Mouse (Mus musculus): ENCODE data around the gene Sept8. TPM values are rescaled to one million over a fixed set of nuclear protein-coding genes. Genes with fewer than 3 reads are reported as not detected.
A peak's percentile ranks its signal among the peaks of the same experiment; 100 is the strongest.

The Sept8 gene
- polyA plus RNA-seq, 1 experiment from 2014 or later: 42.2 TPM

- H3K27me3 ChIP-seq (replicated peaks; ENCODE audit: control insufficient read depth, insufficient read depth, low read length): no peaks in the 10 kb centered on the region
- no peak overlapping the region for H3K9ac ChIP-seq (ENCODE audit: low read depth, low read length)
- no peak for ATAC-seq (ENCODE audit: low read depth)
- no peak overlapping the region for H3K4me2 ChIP-seq (ENCODE audit: low read depth, low read length)
- 0 out of 2 replicates have a peak, but pooled peaks cover 7% of the 10 kb centered on the region for H3K9me3 ChIP-seq (ENCODE audit: control insufficient read depth, low read length)
- no peak overlapping the region for H3K4me3 ChIP-seq (ENCODE audit: low read depth, low read length)
- H3K4me1 ChIP-seq (ENCODE audit: control insufficient read depth, insufficient read depth, low read length): no peaks in the 10 kb centered on the region
- no peak overlapping the region for H3K27ac ChIP-seq (replicated peaks; ENCODE audit: low read depth, low read length)
- no peak for DNase-seq (ENCODE audit: low spot score)
- 84% methylated on average over 2 of the region's 2 CpGs for WGBS
- no peaks in the 10 kb centered on the region for H3K36me3 ChIP-seq (ENCODE audit: control insufficient read depth, insufficient read depth, low read length)
These were observed 42.9 kb downstream of the Sept8 start for GRCm38 (mm10) chr11:53561986-53562385.

- ATAC-seq (ENCODE audit: low read depth): no peak
- H3K4me2 ChIP-seq (ENCODE audit: low read depth, low read length): peak overlapping the region; percentile 77
- peak overlapping the region; percentile 95 for H3K4me3 ChIP-seq (ENCODE audit: low read depth, low read length)
- H3K27me3 ChIP-seq (replicated peaks; ENCODE audit: control insufficient read depth, insufficient read depth, low read length): no peaks in the 10 kb centered on the region
- peak overlapping the region; percentile 82 for H3K9ac ChIP-seq (ENCODE audit: low read depth, low read length)
- 85% methylated on average over 4 of the region's 4 CpGs for WGBS
- H3K27ac ChIP-seq (replicated peaks; ENCODE audit: low read depth, low read length): no peak overlapping the region
- H3K36me3 ChIP-seq (ENCODE audit: control insufficient read depth, insufficient read depth, low read length): peaks cover 11% of the 10 kb centered on the region; the same call in 1 of the 2 replicates
- no peak for DNase-seq (ENCODE audit: low spot score)
- peaks cover 10% of the 10 kb centered on the region for H3K4me1 ChIP-seq (ENCODE audit: control insufficient read depth, insufficient read depth, low read length)
- 0 out of 2 replicates have a peak, but pooled peaks cover 7% of the 10 kb centered on the region for H3K9me3 ChIP-seq (ENCODE audit: control insufficient read depth, low read length)
These were observed 47.6 kb downstream of the Sept8 start for GRCm38 (mm10) chr11:53566646-53567045.

- Histone ChIP-seq H3K4me3 (ENCODE audit: low read depth, low read length) (peak within 1 kb of the TSS; percentile 95), H3K4me2 (ENCODE audit: low read depth, low read length) (peak within 1 kb of the TSS; percentile 77), H3K9ac (ENCODE audit: low read depth, low read length) (peak within 1 kb of the TSS; percentile 82), H3K36me3 (ENCODE audit: control insufficient read depth, insufficient read depth, low read length) (peaks cover 16% of the 10 kb centered on the region; the same call in 1 of the 2 replicates), H3K27ac (replicated peaks; ENCODE audit: low read depth, low read length) (peak within 1 kb of the TSS; percentile 72), H3K4me1 (ENCODE audit: control insufficient read depth, insufficient read depth, low read length) (peaks cover 10% of the 10 kb centered on the region), H3K27me3 (replicated peaks; ENCODE audit: control insufficient read depth, insufficient read depth, low read length) (no peaks in the 10 kb centered on the region), H3K9me3 (ENCODE audit: control insufficient read depth, low read length) (0 out of 2 replicates have a peak, but pooled peaks cover 7% of the 10 kb centered on the region)
- ATAC-seq (ENCODE audit: low read depth) (peak; percentile 99), DNase-seq (ENCODE audit: low spot score) (peak; percentile 97)
- 1% methylated on average over 28 of the region's 69 CpGs for WGBS
These were observed 48.4 kb downstream of the Sept8 start, which contains the start of gene Kif3a for GRCm38 (mm10) chr11:53567224-53568014. Gene Kif3a (plus strand): TSS chr11:53567379.

GRCm38 (mm10) chr11:53580562-53580961, 61.5 kb downstream of the Sept8 start:
- DNase-seq (ENCODE audit: low spot score) (no peak), ATAC-seq (ENCODE audit: low read depth) (no peak)
- H3K4me3 ChIP-seq (ENCODE audit: low read depth, low read length): no peak overlapping the region
- no peak overlapping the region for H3K27ac ChIP-seq (replicated peaks; ENCODE audit: low read depth, low read length)
- 98% methylated on average over 3 of the region's 3 CpGs for WGBS
- no peak overlapping the region for H3K9ac ChIP-seq (ENCODE audit: low read depth, low read length)
- no peaks in the 10 kb centered on the region for H3K27me3 ChIP-seq (replicated peaks; ENCODE audit: control insufficient read depth, insufficient read depth, low read length)
- H3K4me1 ChIP-seq (ENCODE audit: control insufficient read depth, insufficient read depth, low read length): no peaks in the 10 kb centered on the region
- H3K9me3 ChIP-seq (ENCODE audit: control insufficient read depth, low read length): no peaks in the 10 kb centered on the region
- peaks cover 70% of the 10 kb centered on the region for H3K36me3 ChIP-seq (ENCODE audit: control insufficient read depth, insufficient read depth, low read length)
- H3K4me2 ChIP-seq (ENCODE audit: low read depth, low read length): no peak overlapping the region

- H3K36me3 ChIP-seq (ENCODE audit: control insufficient read depth, insufficient read depth, low read length): peaks cover 76% of the 10 kb centered on the region
- no peaks in the 10 kb centered on the region for H3K4me1 ChIP-seq (ENCODE audit: control insufficient read depth, insufficient read depth, low read length)
- H3K4me2 ChIP-seq (ENCODE audit: low read depth, low read length): no peak overlapping the region
- no peak for ATAC-seq (ENCODE audit: low read depth)
- no peak overlapping the region for H3K27ac ChIP-seq (replicated peaks; ENCODE audit: low read depth, low read length)
- H3K9me3 ChIP-seq (ENCODE audit: control insufficient read depth, low read length): no peaks in the 10 kb centered on the region
- H3K4me3 ChIP-seq (ENCODE audit: low read depth, low read length): no peak overlapping the region
- no peaks in the 10 kb centered on the region for H3K27me3 ChIP-seq (replicated peaks; ENCODE audit: control insufficient read depth, insufficient read depth, low read length)
- no peak overlapping the region for H3K9ac ChIP-seq (ENCODE audit: low read depth, low read length)
- WGBS: 77% methylated on average over 10 of the region's 10 CpGs
- no peak for DNase-seq (ENCODE audit: low spot score)
These were observed 64.1 kb downstream of the Sept8 start for GRCm38 (mm10) chr11:53583151-53583550.

GRCm38 (mm10) chr11:53584849-53585248, 65.8 kb downstream of the Sept8 start:
- Histone ChIP-seq H3K4me1 (ENCODE audit: control insufficient read depth, insufficient read depth, low read length) (no peaks in the 10 kb centered on the region), H3K4me2 (ENCODE audit: low read depth, low read length) (no peak overlapping the region), H3K9me3 (ENCODE audit: control insufficient read depth, low read length) (no peaks in the 10 kb centered on the region), H3K27ac (replicated peaks; ENCODE audit: low read depth, low read length) (no peak overlapping the region), H3K4me3 (ENCODE audit: low read depth, low read length) (no peak overlapping the region), H3K9ac (ENCODE audit: low read depth, low read length) (no peak overlapping the region), H3K27me3 (replicated peaks; ENCODE audit: control insufficient read depth, insufficient read depth, low read length) (no peaks in the 10 kb centered on the region), H3K36me3 (ENCODE audit: control insufficient read depth, insufficient read depth, low read length) (peaks cover 73% of the 10 kb centered on the region)
- ATAC-seq (ENCODE audit: low read depth) (no peak), DNase-seq (ENCODE audit: low spot score) (peak; percentile 60)
- WGBS: 53% methylated on average over 3 of the region's 3 CpGs

GRCm38 (mm10) chr11:53585510-53585909, 66.5 kb downstream of the Sept8 start:
- Histone ChIP-seq H3K9me3 (ENCODE audit: control insufficient read depth, low read length) (no peaks in the 10 kb centered on the region), H3K4me3 (ENCODE audit: low read depth, low read length) (no peak overlapping the region), H3K4me1 (ENCODE audit: control insufficient read depth, insufficient read depth, low read length) (no peaks in the 10 kb centered on the region), H3K4me2 (ENCODE audit: low read depth, low read length) (no peak overlapping the region), H3K36me3 (ENCODE audit: control insufficient read depth, insufficient read depth, low read length) (peaks cover 70% of the 10 kb centered on the region), H3K27ac (replicated peaks; ENCODE audit: low read depth, low read length) (no peak overlapping the region), H3K9ac (ENCODE audit: low read depth, low read length) (no peak overlapping the region), H3K27me3 (replicated peaks; ENCODE audit: control insufficient read depth, insufficient read depth, low read length) (no peaks in the 10 kb centered on the region)
- 96% methylated on average over 6 of the region's 6 CpGs for WGBS
- ATAC-seq (ENCODE audit: low read depth) (no peak), DNase-seq (ENCODE audit: low spot score) (no peak)

GRCm38 (mm10) chr11:53588279-53588678, 69.2 kb downstream of the Sept8 start:
- H3K4me3 ChIP-seq (ENCODE audit: low read depth, low read length): no peak overlapping the region
- H3K9me3 ChIP-seq (ENCODE audit: control insufficient read depth, low read length): no peaks in the 10 kb centered on the region
- DNase-seq (ENCODE audit: low spot score): no peak
- H3K36me3 ChIP-seq (ENCODE audit: control insufficient read depth, insufficient read depth, low read length): peaks cover 82% of the 10 kb centered on the region
- H3K27ac ChIP-seq (replicated peaks; ENCODE audit: low read depth, low read length): no peak overlapping the region
- H3K4me1 ChIP-seq (ENCODE audit: control insufficient read depth, insufficient read depth, low read length): no peaks in the 10 kb centered on the region
- no peak overlapping the region for H3K9ac ChIP-seq (ENCODE audit: low read depth, low read length)
- WGBS: 70% methylated on average over 8 of the region's 8 CpGs
- no peak overlapping the region for H3K4me2 ChIP-seq (ENCODE audit: low read depth, low read length)
- ATAC-seq (ENCODE audit: low read depth): no peak
- H3K27me3 ChIP-seq (replicated peaks; ENCODE audit: control insufficient read depth, insufficient read depth, low read length): no peaks in the 10 kb centered on the region

- Histone ChIP-seq H3K27ac (replicated peaks; ENCODE audit: low read depth, low read length) (no peak overlapping the region), H3K9me3 (ENCODE audit: control insufficient read depth, low read length) (no peaks in the 10 kb centered on the region), H3K9ac (ENCODE audit: low read depth, low read length) (no peak overlapping the region), H3K4me3 (ENCODE audit: low read depth, low read length) (no peak overlapping the region), H3K27me3 (replicated peaks; ENCODE audit: control insufficient read depth, insufficient read depth, low read length) (no peaks in the 10 kb centered on the region), H3K4me2 (ENCODE audit: low read depth, low read length) (no peak overlapping the region), H3K4me1 (ENCODE audit: control insufficient read depth, insufficient read depth, low read length) (no peaks in the 10 kb centered on the region), H3K36me3 (ENCODE audit: control insufficient read depth, insufficient read depth, low read length) (peaks cover 83% of the 10 kb centered on the region)
- ATAC-seq (ENCODE audit: low read depth) (no peak), DNase-seq (ENCODE audit: low spot score) (peak; percentile 25)
- 38% methylated on average over 15 of the region's 15 CpGs for WGBS
These were observed 71.3 kb downstream of the Sept8 start for GRCm38 (mm10) chr11:53590368-53590768.

Data from embryonic facial prominence, embryonic 14.5 days (tissue).